Mouse (Mus musculus) adrenal gland, postnatal 25 days (tissue): ENCODE results near the gene Tbc1d22a. TPM values are rescaled to one million over a fixed set of nuclear protein-coding genes. Genes with fewer than 3 reads are reported as not detected.
A peak's percentile ranks its signal among the peaks of the same experiment; 100 is the strongest.
"Not testable (repeated sequence)": the region's sequence is repeated elsewhere in the genome, so short reads cannot be mapped to it uniquely, and the experiment has no call there.

Source experiments
- DNase-seq: peaks from one replicate; pipeline ENCODE4 v3.0.0; 2021; ENCODE audit warnings: mixed read lengths
- long read RNA-seq: library from polyadenylated mRNA; stranded (forward); transcript quantifications from one replicate; pipeline ENCODE4 v2.0.0, GENCODE M21; 2021
- total RNA-seq: library from RNA; stranded (reverse); gene quantifications from 2 replicates; pipeline ENCODE4 v1.2.3, GENCODE M21; 2021

Gene Tbc1d22a
- total RNA-seq, result 24.7 and 33.8 TPM in 2 replicates
- long read RNA-seq, transcript Tbc1d22a-201 (13 exons, 3,229 nt), result major isoform, 27 of 41 reads
- long read RNA-seq, partial matches to known transcripts, result 2 of 41 reads
- long read RNA-seq, other reads (novel, unspliced or antisense), result 12 of 41 reads

DNA sequence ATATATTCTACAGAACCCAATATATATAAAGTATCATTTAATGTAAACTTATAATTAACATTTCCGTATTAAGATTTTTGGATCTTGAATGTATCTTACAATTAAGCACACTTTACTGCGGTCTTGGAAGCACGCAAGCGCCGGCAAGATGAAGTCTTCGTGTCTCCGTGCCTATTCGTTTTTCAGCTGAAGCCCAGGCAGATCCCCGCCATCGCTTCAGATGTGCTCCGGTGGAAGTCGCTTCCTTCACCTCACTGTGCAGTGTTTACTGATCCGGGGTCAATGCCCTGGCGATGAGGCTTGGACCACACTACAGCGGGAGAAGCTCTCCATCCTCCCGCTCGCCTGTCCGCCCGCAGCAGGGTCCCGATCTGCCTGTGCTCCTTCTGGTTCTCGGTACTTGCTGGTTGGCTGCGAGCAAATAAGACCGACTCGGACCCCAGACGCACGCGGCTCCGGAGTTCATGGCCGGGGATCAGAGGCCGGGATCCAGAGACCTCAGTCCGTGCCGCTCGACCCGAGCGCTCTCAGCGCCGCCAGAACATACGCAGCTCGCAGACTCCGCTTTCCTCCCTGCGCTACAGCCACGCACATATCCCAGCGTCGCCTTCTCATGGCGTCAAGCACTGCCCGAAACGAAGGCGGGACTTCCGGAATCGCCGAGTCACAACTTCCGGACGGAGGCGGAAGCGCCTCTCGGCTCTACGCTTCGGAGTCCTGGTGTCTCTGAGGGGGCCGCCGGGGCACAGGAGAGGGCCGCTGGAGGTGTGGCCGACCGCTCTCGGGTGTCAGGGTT lies at the start of gene Tbc1d22a:
Gene Tbc1d22a (plus strand): TSS at position 707 of the 796 bp plus-strand sequence.
- DNase-seq, result peak; percentile 92

DNA sequence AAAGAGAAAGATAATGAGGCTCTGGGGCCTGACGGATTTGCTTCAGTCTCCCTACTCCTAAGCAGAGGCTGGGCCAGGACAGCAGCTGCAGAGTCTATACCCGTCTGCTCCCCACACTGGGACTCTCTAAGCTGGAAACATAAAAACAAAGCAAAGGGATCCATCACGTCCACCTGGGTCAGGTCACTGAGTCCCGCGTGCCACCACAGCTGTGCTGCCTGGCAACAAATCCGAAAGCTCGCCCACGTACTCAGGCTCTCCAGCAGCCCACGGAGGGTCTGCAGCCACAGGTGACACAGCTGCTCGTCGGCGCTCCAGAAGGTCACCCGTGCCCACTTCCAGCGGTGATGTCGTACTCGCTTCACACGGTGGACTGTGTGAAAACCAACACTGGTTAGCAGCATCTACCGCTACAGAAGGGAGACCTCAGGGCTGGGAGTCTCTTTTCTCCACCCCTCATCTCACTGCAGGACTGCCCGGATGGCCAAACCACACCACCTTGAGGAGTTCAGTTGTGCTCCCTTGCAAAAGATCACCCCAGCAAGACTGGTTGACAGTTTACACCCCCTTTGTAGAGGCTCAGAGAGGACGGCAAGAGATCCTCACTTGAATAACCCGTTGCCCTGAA lies 49.4 kb upstream of the Tbc1d22a start:
- no peak for DNase-seq

DNA sequence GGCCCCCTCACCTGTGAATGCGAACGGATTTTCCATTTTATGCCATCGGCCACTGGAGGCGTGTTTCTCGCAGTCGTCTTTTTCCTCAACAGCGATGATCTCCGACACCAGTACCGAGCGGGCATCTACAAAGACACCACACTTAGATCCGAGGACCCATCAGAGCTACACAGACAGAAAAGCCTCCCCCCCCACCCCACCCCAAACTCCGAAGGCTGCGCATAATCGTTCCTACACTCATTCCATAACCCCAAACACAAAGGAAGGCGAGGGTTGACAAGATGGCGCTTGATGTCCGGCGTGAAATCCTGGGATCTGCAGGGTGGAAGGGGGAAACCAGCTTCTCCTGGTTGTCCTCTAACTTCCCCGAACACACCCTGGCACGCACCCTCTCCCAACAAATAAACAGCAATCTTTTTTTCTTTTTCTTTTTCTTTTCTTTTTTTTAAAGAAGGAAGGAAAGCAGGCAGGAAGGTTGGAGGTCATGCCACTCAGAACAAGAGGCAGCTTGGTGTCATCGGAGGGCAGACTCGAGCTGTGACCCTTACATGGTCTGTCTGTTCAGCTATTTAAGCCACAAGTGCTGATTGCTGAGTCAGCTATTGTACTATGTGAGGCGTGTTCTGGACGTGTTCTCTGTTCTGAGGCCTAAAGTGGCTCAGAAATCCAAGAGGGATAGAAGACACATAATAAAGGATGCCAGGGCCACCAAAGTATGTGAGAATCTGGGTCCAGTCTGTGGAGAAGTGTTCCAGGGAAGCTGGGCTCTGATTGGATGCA lies 48.3 kb upstream of the Tbc1d22a start:
- DNase-seq, result no peak

DNA sequence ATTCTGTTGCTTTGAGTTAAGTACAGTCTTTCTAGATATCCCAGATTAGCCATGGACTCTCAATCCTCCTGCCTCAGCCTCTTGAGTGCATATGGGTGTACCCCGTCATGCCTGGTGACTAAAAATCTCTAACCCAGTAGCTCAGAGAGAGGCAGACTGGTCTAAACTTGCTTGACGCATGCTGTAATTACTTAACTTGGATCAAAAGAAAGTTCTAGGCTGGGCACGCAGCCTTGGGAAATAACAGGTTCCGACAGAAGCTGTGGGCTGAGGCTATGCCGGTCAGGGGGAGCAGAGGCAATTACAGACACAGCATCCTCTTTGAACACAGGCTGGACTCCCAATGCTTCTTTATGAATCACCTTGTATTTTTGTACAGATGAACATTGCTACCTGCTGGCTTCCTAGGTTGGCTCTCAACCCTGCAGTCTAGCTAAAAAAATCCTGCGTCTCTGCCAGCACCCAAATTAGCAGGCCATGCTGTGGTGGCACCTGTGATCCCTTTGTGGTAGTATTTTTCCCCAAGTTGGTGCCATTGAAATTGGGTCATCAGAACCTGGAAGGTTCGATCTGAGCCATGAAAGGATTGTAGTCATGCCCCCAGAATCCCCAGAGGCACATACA lies 47.1 kb upstream of the Tbc1d22a start:
- no peak for DNase-seq

DNA sequence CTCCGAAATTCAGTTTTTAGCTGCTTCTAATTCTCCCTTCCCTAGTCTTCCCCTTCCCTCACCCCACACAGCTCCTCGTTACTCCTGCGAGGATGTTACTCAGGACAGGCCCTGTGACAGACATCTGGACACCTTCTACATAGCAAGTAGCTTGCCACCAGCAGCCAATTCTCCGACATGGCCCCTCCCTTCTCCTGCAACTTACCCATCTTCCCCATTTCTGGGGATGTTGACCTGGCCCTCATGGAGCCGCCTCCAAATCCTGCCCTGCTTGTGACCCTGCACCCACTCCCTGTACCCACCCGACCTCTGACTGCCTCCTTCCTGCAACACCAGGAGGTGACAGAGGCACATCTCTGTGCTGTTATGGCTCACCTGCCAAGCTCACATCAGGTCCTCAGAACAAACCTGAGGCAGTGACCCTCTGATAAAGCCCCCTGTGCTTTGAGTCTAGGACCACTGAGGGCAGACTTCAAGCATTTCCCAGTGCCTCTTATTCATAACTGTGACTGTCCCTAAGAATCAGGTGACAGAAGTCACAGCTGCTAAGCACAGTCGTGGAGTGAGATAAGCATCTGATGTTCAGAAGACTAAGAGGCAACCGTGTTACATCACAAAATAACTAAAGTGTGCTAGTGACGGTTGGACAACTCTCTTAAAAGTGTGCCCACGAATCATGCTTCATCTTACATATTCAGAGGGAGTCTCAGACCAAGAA lies 46.3 kb upstream of the Tbc1d22a start:
- DNase-seq, result no peak

DNA sequence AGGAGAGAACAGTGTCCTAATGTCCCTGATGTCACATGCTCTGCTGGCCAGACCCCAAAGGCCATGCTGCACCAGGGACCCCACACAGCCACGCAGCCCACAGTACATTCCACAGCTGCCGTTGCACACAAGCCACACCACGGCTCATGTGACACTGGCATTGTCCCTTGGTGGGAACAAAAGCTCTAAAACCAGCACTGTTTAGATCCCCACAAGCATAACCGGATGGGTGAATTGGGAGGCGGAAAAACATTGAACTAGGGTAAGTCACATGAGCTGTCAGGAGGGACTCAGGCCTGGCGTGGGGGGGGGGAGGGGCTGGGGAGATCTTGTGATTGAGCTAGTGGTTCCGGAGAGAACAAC lies 45.8 kb upstream of the Tbc1d22a start:
- DNase-seq, result no peak

DNA sequence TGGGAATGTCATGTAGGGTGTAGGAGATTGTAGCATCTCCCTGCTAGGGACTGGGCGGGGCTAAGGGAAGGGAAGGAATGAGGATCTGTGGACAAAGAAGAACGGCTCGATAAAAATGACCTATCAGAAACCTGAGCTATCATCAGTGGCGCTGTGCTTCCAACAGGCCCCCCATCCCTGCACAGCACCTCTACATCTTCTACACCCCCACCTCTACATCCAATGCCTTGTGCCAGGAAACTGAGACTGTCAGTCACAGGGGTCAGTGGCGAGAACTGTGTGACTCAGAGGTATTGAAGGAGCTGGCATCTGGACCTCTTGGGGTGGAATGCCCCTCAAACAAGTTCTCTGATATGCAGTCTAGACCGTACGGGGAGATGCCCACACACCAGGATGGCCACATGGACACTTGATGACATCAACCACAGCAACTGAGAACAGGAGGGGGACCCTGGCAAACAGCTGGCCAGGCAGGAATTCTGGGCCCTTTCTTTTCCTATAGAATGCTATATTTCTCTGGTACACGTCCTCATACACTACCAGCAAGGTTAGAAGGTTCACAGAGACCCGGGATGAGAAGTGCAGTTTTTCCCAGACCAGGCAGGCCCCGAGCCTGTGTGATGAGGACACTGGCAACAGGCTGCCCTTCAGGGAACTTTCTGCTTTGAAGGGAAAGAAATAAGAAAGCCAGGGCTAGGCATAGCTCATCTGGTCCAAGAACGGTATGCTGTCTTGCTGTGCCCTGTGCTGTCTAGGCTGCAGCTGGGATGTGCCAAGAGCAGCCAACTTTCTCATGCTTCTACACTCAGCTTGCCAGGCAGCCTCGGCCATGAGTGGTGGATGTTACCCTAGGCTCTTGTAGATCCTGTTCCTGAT lies 45.1 kb upstream of the Tbc1d22a start:
- no peak for DNase-seq

DNA sequence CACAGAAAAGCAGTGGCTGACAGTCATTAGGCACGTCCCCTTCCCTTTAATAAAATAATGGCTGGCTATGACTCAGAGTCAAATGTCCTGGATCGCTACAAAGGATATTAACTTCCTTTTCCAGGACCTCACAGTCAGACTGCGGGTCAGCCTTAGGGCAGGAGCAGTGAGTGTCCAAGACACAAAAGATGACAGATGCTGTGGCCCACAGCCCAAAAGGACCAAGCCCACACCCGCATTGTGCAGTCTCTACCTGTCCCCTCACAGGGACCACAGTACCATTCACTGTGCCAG lies 44.5 kb upstream of the Tbc1d22a start:
- DNase-seq, result no peak

DNA sequence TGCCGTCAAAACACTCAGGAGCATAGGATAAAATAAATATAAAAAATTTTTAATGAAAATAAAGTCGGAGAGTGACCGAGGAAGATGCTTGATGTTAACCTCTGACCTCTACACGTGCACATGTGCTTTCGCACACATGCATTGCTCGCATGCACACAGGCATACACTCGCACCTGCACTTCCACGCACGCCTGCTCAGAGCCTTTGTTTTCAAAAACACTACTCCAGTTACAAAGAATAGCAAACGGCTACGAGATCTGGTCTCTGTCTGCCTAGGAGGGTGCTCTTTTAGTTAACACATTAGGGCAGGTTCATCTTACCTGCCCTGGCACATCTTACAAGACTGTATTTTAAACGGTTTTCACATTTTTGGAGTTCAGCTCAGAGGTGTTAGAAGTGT lies 42.9 kb upstream of the Tbc1d22a start:
- DNase-seq, result no peak

DNA sequence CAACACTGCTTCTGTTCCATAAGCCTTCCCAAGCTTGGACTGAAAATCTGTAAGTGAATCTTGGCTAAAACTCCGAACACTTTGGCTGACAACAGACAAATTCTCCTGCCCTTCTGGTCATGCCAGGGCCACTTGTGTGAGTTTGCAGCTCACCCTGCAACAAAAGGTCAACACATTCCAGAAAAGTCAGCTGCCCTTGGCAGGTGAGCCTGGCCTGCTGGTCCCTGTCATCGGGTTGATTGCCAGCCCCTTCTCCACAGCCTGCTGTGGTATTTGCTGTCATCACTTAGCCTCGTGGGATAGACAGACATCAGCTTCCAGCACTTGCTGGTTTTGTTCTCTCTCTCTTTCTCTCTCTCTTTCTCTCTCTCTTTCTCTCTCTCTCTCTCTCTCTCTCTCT lies 42.1 kb upstream of the Tbc1d22a start:
- DNase-seq, result no peak

DNA sequence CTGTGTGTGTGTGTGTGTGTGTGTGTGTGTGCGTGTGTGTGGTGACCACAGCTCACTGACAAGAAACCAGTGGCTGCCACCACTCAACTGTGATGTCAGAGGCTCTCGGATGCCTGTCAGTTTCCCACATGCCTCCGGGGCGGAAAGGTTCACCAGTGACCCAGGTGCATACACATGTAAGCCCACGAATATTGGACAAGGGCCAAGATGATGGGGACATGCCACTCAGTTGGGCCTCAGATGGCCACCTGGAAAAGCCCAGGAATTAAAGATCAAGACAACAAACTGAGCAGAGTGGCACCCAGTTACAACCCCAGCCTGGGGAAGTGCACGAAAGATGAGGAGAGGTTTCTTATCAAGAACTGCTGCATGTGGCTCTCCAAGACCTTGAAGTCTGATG lies 41.7 kb upstream of the Tbc1d22a start:
- DNase-seq, result no peak

DNA sequence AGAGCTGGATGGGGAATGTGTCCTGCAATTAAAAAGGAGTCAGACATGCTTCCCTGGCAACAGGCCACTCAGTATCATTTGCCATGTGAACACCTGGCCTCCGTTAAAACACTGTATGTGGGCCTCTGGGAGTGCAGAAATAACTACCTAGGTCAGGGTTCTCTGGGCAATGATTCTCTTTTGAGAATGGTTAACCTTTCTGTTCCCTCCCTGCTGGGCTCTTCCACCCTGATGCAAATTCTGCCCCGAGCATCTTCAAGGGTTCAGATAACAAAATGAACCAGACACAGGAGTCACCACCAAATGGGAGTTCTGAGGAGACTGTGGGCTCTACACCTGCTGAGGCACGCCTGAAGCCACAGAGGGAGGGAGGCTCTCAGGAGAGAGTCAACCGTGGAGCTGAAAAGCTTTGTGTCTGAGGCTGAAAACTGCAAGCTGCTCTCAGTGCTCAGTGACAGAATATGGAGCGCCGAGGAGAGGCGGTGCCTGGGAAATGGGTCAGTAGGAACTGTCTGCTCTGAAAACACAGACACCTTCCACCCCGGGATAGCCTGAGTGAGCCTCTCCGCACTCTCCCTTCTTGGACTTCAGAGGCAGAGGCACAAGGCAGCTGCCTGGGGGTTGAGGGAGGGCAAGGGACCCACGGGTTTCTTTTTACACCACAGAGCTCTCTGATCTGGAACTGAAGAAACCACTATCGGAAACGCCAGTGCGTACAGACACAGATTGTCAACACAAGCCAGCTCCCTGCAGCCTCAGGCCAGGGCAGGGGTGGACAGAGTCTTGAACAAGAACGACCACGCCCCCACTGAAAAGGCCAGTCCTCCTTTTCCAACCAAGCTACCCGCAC lies 40.9 kb upstream of the Tbc1d22a start:
- no peak for DNase-seq

DNA sequence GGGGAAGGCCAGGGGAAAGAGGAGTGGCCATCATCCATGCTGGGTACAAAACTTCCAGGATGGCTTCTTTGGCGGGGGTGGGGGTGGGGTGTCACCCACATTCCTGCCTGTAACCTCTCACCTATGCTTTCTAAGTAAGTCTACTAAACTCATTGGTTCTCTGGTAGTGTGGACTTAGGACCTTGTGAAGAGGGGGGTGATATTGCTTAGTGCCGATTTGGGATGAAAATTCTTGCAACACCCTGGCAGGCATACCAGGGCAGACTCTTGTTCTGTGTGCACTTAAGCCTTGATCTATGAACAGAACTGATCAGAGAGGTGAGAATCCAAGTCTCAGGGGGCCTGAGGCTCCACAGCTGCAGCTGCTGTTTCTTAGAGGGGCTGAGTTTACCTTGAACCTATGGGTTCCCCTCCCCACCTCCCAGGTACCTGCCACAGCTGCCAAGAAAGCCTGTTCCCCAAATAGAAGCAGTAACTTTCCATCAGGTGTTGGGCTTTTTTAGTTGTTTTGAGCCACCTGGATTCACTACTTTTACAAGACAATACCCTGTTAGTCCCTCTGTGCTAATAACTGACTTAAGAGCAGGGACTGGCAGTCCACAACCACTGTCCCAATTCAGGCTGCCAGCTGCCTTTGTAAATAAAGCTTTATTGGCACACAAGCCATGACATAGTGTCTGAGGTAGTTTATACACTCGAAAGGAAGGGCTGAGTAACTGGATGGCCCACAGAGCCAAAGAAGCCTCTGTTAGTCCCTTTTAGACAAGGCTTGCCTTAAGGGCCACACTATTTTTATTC lies 38.8 kb upstream of the Tbc1d22a start:
- DNase-seq, result no peak

DNA sequence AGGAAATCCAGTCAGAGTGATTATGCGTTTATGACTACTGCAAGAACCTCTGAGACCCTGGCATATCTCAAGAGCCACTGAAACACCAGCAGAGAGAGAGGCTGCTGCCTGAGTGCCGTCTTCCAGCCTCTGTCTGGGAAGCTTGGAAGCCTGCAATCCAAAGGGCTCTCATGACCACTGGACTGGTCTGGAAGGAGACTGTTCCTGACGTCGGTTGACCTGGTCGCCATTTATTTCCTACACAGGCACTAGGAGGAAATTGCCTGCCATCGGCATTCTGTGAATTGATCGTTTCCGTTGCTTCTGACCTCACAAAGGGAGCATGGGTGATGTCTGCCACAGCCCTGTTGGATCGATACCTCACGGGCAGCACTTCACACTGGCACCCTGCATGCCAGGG lies 38.1 kb upstream of the Tbc1d22a start:
- DNase-seq, result no peak

DNA sequence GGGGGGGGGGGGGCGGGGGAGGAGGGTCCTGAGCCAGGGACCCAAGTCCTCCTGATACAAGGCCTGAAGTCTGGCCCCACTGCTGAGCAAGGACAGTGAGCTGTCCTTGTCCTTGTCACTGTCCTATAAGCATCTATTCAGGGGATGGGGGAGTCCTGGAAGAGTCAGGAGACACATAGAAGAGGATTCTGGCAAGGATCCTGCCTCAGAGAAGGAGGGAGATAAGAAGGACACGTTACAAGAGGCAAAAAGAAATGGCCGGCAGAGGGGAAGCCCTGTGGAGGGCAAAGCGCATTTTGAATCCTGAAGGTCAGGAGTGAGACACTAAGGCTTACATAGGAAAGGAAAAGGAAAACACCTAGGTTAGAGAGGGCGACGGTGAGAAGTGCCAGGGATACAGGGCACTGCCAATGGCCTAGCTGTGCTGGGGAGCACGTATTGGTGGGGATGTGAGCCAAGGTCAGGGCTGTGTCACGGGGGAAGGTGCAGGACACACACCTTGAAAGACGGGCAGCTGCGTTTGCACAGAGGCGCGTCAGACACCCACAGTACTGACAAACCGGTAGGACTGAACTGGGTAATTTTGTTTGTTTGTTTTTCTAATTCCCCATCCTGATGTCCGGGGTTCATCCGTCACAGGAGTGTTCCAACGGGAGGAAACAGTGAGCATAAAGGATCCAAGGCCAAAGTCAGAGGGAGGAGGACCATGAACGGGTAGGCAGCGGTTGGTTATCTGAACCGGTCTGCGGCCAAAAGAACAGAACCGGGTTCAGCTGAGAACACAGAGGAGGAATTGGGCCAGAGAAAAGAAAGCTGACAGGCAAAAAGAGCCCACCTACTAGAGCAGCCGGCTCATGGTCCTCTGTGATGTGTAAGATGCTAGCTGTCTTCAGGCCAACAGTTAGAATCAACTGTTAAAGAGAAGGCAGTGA lies 37.2 kb upstream of the Tbc1d22a start:
- DNase-seq, result no peak

DNA sequence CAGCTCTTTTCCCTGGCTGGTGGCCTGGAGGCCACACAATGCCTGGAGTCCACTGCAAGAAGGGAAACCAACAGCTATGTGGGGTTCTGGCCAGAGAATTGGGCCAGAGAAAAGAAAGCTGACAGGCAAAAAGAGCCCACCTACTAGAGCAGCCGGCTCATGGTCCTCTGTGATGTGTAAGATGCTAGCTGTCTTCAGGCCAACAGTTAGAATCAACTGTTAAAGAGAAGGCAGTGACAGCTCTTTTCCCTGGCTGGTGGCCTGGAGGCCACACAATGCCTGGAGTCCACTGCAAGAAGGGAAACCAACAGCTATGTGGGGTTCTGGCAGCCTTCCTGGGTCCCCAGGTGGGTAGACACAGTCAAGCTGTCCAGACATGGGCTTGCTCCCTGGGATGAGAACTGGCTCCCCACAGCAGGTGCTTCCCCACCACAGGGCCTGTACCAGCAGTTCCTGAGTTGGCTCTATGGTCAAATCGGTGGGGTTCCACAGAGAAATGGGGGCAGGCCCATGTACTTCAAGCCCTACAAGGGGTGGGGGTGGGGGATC lies 36.5 kb upstream of the Tbc1d22a start:
- DNase-seq, result not testable (repeated sequence)

DNA sequence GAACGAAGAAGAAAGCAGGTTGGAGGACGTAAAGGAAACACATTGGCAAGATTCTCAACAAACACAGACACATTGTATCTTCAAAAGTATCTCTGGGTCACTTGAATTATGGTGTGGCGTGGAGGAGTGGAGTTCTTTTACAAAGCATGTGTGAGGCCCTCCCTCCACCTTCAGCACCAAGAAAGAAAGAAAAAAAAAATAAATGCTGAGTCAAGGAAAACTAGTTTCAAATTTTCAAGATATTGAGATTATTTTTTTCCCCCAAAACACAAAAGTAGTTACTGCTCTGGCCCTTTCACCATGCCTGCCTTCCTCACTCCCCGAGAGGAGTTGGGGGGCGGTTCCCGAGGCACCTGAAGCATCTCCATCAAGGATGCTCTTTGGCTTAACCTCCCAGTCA lies 35.7 kb upstream of the Tbc1d22a start:
- no peak for DNase-seq

DNA sequence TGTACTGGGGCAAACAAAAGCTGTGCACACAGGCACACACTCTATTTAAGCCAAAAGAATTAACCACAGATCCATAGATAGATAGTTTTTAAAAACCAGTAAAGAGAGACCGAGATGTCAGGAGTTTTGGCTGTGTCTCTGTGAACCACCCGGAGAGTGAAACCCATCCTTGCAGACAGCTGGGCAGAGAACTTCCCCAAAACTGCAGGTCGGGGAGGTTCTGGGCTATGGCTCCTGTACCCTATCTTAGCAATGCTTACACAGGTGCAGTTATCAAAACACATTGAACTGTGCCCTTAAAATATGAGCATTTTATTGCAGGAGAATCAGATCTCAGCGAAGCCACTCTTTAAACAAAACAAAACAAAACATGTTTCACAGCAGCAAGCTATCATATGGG lies 33.8 kb upstream of the Tbc1d22a start:
- no peak for DNase-seq
